Mouse (Mus musculus): Measurements from ENCODE around the gene Gabpa. TPM values are rescaled to one million over a fixed set of nuclear protein-coding genes. Genes with fewer than 3 reads are reported as not detected.

Gene Gabpa
- total RNA-seq, 2 experiments from 2014 or later: 63.9 to 65.1 TPM

- peak; percentile 26; the same call in 1 of the 2 replicates for ATAC-seq (replicated peaks; ENCODE audit: poor library complexity)
Measured at GRCm38 (mm10) chr16:84853492-84853891, 18.8 kb downstream of the Gabpa start.

GRCm38 (mm10) chr16:84864656-84865055, 29.9 kb downstream of the Gabpa start:
- no peak for ATAC-seq (replicated peaks; ENCODE audit: poor library complexity)

GRCm38 (mm10) chr16:84873805-84874204, 39.1 kb downstream of the Gabpa start:
- ATAC-seq (replicated peaks; ENCODE audit: poor library complexity): no peak

- no peak for ATAC-seq (replicated peaks; ENCODE audit: poor library complexity)
Measured at GRCm38 (mm10) chr16:84875012-84875717, 40.4 kb downstream of the Gabpa start.

- ATAC-seq (replicated peaks; ENCODE audit: poor library complexity): no peak
Measured at GRCm38 (mm10) chr16:84875718-84876035, 41.0 kb downstream of the Gabpa start.

- ATAC-seq (replicated peaks; ENCODE audit: poor library complexity): no peak
Measured at GRCm38 (mm10) chr16:84876082-84876481, 41.4 kb downstream of the Gabpa start.

- ATAC-seq (replicated peaks; ENCODE audit: poor library complexity): peak; percentile 99
Measured at GRCm38 (mm10) chr16:84879146-84879545, 44.4 kb downstream of the Gabpa start.

- ATAC-seq (replicated peaks; ENCODE audit: poor library complexity): no peak
Measured at GRCm38 (mm10) chr16:84881168-84881567, 46.4 kb downstream of the Gabpa start.

GRCm38 (mm10) chr16:84881754-84882321, 47.1 kb downstream of the Gabpa start:
- peak; percentile 53 for ATAC-seq (replicated peaks; ENCODE audit: poor library complexity)

GRCm38 (mm10) chr16:84884572-84884971, 49.8 kb downstream of the Gabpa start:
- ATAC-seq (replicated peaks; ENCODE audit: poor library complexity): peak; percentile 79

GRCm38 (mm10) chr16:84902995-84903394, 68.3 kb downstream of the Gabpa start:
- ATAC-seq (replicated peaks; ENCODE audit: poor library complexity): no peak

GRCm38 (mm10) chr16:84911477-84912165, 76.9 kb downstream of the Gabpa start:
- no peak for ATAC-seq (replicated peaks; ENCODE audit: poor library complexity)

Other genes starting within 250 kb of the Gabpa start
- 44.2 and 44.9 TPM in 2 replicates for gene Mrpl39, start 99.2 kb upstream of the Gabpa start, total RNA-seq (2015)
- 59.1 and 64.1 TPM in 2 replicates for gene Mrpl39, start 99.2 kb upstream of the Gabpa start, total RNA-seq (2017)
- gene Jam2, start 60.8 kb upstream of the Gabpa start, total RNA-seq (2015): 0.17 TPM in 1 of 2 replicates, not detected in the other
- gene Jam2, start 60.8 kb upstream of the Gabpa start, total RNA-seq (2017): 0.88 TPM in 1 of 2 replicates, not detected in the other
- 461 and 468 TPM in 2 replicates for gene Atp5j, start 700 bp downstream of the Gabpa start, total RNA-seq (2015)
- gene Atp5j, start 700 bp downstream of the Gabpa start, total RNA-seq (2017): 318 and 331 TPM in 2 replicates

Measured in megakaryocyte progenitor cell, adult 5-6 weeks (primary cell).